Mouse (Mus musculus): ENCODE data around the gene Zrsr2.

Gene Zrsr2

GRCm38 (mm10) chrX:163958467-163958875 lies at the start of gene Zrsr2:
Zrsr2 (minus strand) TSS chrX:163958661.
- peak; percentile 79 to 81 for DNase-seq

- DNase-seq = no peak
These were observed 46.3 kb upstream of the Zrsr2 start for GRCm38 (mm10) chrX:164004809-164005208.

- no peak for DNase-seq
These were observed 41.4 kb upstream of the Zrsr2 start for GRCm38 (mm10) chrX:163999848-164000247.

GRCm38 (mm10) chrX:163996754-163997153 lies 38.3 kb upstream of the Zrsr2 start:
- DNase-seq = no peak

GRCm38 (mm10) chrX:163987718-163988374 lies 29.4 kb upstream of the Zrsr2 start:
- DNase-seq = no peak

GRCm38 (mm10) chrX:163982129-163982528 lies 23.7 kb upstream of the Zrsr2 start:
- DNase-seq = no peak

GRCm38 (mm10) chrX:163981500-163981899 lies 23.0 kb upstream of the Zrsr2 start:
- DNase-seq = no peak

GRCm38 (mm10) chrX:163981092-163981491 lies 22.6 kb upstream of the Zrsr2 start:
- DNase-seq = no peak

- DNase-seq = peak; percentile 47 to 50
These were observed 526 bp downstream of the Zrsr2 start for GRCm38 (mm10) chrX:163957803-163958466.

- DNase-seq = no peak
These were observed 1.1 kb downstream of the Zrsr2 start for GRCm38 (mm10) chrX:163957381-163957780.

GRCm38 (mm10) chrX:163951618-163952017 lies 6.8 kb downstream of the Zrsr2 start:
- DNase-seq = no peak

GRCm38 (mm10) chrX:163944381-163944780 lies 14.1 kb downstream of the Zrsr2 start:
- no peak for DNase-seq

- no peak for DNase-seq
These were observed 19.9 kb downstream of the Zrsr2 start for GRCm38 (mm10) chrX:163938587-163938986.

- no peak for DNase-seq
These were observed 23.7 kb downstream of the Zrsr2 start for GRCm38 (mm10) chrX:163934731-163935130.

- DNase-seq = no peak
These were observed 28.9 kb downstream of the Zrsr2 start for GRCm38 (mm10) chrX:163929550-163929949.

- peak in 1 of 2 experiments; percentile 12 for DNase-seq
These were observed 45.7 kb downstream of the Zrsr2 start for GRCm38 (mm10) chrX:163912791-163913190.

- peak; percentile 41 to 45 for DNase-seq
These were observed 49.1 kb downstream of the Zrsr2 start for GRCm38 (mm10) chrX:163909381-163909780.

- peak; percentile 91 to 92 for DNase-seq
These were observed 49.9 kb downstream of the Zrsr2 start, which contains the start of gene Ap1s2 for GRCm38 (mm10) chrX:163908337-163909250. Ap1s2 (plus strand) TSS chrX:163909017.

- DNase-seq = peak in 1 of 2 experiments; percentile 4
These were observed 50.5 kb downstream of the Zrsr2 start for GRCm38 (mm10) chrX:163908003-163908336.

GRCm38 (mm10) chrX:163906861-163907260 lies 51.6 kb downstream of the Zrsr2 start:
- DNase-seq = no peak

- no peak for DNase-seq
These were observed 58.9 kb downstream of the Zrsr2 start for GRCm38 (mm10) chrX:163899431-163900020.

GRCm38 (mm10) chrX:163897354-163897753 lies 61.1 kb downstream of the Zrsr2 start:
- DNase-seq = no peak

- no peak for DNase-seq
These were observed 72.9 kb downstream of the Zrsr2 start for GRCm38 (mm10) chrX:163885539-163885981.
